Mouse (Mus musculus): ENCODE measurements around the gene Mblac2. TPM values are rescaled to one million over a fixed set of nuclear protein-coding genes. Genes with fewer than 3 reads are reported as not detected.
"Not testable (repeated sequence)": the region's sequence is repeated elsewhere in the genome, so short reads cannot be mapped to it uniquely, and the experiment has no call there.

Gene Mblac2
- polyA plus RNA-seq, 1 experiment from 2014 or later: 20.3 TPM

GRCm38 (mm10) chr13:81703148-81703547, 8.0 kb upstream of the Mblac2 start:
- no peak for ATAC-seq
- H3K4me2 ChIP-seq (replicated peaks): no peak overlapping the region
- 68% methylated on average over 7 of the region's 7 CpGs for WGBS

GRCm38 (mm10) chr13:81703621-81704020, 7.5 kb upstream of the Mblac2 start:
- ATAC-seq: no peak
- H3K27ac ChIP-seq: no peak overlapping the region
- H3K9me3 ChIP-seq: no peaks in the 10 kb centered on the region
- WGBS: 82% methylated on average over 9 of the region's 9 CpGs
- no peaks in the 10 kb centered on the region for H3K36me3 ChIP-seq
- H3K27me3 ChIP-seq: no peaks in the 10 kb centered on the region
- no peak overlapping the region for H3K4me3 ChIP-seq (replicated peaks)
- no peaks in the 10 kb centered on the region for H3K4me1 ChIP-seq (replicated peaks)
- H3K4me2 ChIP-seq (replicated peaks): no peak overlapping the region
- H3K9ac ChIP-seq (replicated peaks): no peak overlapping the region

More at GRCm38 (mm10) chr13:81703148-81703547, 8.0 kb upstream of the Mblac2 start:
- no peak overlapping the region for H3K4me3 ChIP-seq (replicated peaks)
- no peaks in the 10 kb centered on the region for H3K9me3 ChIP-seq
- H3K36me3 ChIP-seq: no peaks in the 10 kb centered on the region
- no peaks in the 10 kb centered on the region for H3K4me1 ChIP-seq (replicated peaks)
- no peak overlapping the region for H3K27ac ChIP-seq
- no peak overlapping the region for H3K9ac ChIP-seq (replicated peaks)
- no peaks in the 10 kb centered on the region for H3K27me3 ChIP-seq

- H3K4me3 ChIP-seq (replicated peaks): no peak overlapping the region
- no peaks in the 10 kb centered on the region for H3K9me3 ChIP-seq
- H3K4me1 ChIP-seq (replicated peaks): peaks cover 8% of the 10 kb centered on the region
- no peaks in the 10 kb centered on the region for H3K36me3 ChIP-seq
- H3K9ac ChIP-seq (replicated peaks): no peak overlapping the region
- no peak overlapping the region for H3K4me2 ChIP-seq (replicated peaks)
- no peaks in the 10 kb centered on the region for H3K27me3 ChIP-seq
- ATAC-seq: no peak
- H3K27ac ChIP-seq: no peak overlapping the region
- WGBS: 95% methylated on average over 5 of the region's 5 CpGs
Measured at GRCm38 (mm10) chr13:81706311-81706710, 4.8 kb upstream of the Mblac2 start.

- peak overlapping the region; percentile 75; the same call in 1 of the 2 replicates for H3K9ac ChIP-seq (replicated peaks)
- whole genome bisulfite sequencing: 13% methylated on average over 4 of the region's 4 CpGs
- peak overlapping the region; percentile 83 for H3K4me3 ChIP-seq (replicated peaks)
- ATAC-seq: no peak
- H3K27me3 ChIP-seq: peaks cover 3% of the 10 kb centered on the region; the same call in 1 of the 2 replicates
- H3K27ac ChIP-seq: no peak overlapping the region
- H3K4me2 ChIP-seq (replicated peaks): peak overlapping the region; percentile 97
- no peaks in the 10 kb centered on the region for H3K9me3 ChIP-seq
- H3K36me3 ChIP-seq: no peaks in the 10 kb centered on the region
- peaks cover 18% of the 10 kb centered on the region for H3K4me1 ChIP-seq (replicated peaks)
Measured at GRCm38 (mm10) chr13:81709805-81710204, 1.3 kb upstream of the Mblac2 start.

GRCm38 (mm10) chr13:81710266-81710665, 875 bp upstream of the Mblac2 start:
- under 1% methylated on average over 7 of the region's 7 CpGs for WGBS

GRCm38 (mm10) chr13:81711546-81712371, 618 bp downstream of the Mblac2 start:
- Histone ChIP-seq H3K4me1 (replicated peaks) (peaks cover 18% of the 10 kb centered on the region), H3K4me3 (replicated peaks) (peak overlapping the region; percentile 83), H3K9ac (replicated peaks) (peak overlapping the region; percentile 75), H3K27ac (peak overlapping the region; percentile 92), H3K4me2 (replicated peaks) (peak overlapping the region; percentile 97), H3K36me3 (no peaks in the 10 kb centered on the region), H3K9me3 (no peaks in the 10 kb centered on the region), H3K27me3 (peaks cover 3% of the 10 kb centered on the region; the same call in 1 of the 2 replicates)
- under 1% methylated on average over 42 of the region's 42 CpGs for WGBS
- peak; percentile 67 for ATAC-seq

More at GRCm38 (mm10) chr13:81710266-81710665, 875 bp upstream of the Mblac2 start:
- H3K36me3 ChIP-seq: no peaks in the 10 kb centered on the region
- H3K27me3 ChIP-seq: peaks cover 3% of the 10 kb centered on the region; the same call in 1 of the 2 replicates
- H3K4me2 ChIP-seq (replicated peaks): peak overlapping the region; percentile 97
- no peak for ATAC-seq
- no peaks in the 10 kb centered on the region for H3K9me3 ChIP-seq
- no peak overlapping the region for H3K27ac ChIP-seq
- H3K4me1 ChIP-seq (replicated peaks): peaks cover 18% of the 10 kb centered on the region
- peak overlapping the region; percentile 75; the same call in 1 of the 2 replicates for H3K9ac ChIP-seq (replicated peaks)
- peak overlapping the region; percentile 83 for H3K4me3 ChIP-seq (replicated peaks)

GRCm38 (mm10) chr13:81713896-81714295, 2.8 kb downstream of the Mblac2 start:
- Histone ChIP-seq H3K4me3 (replicated peaks) (no peak overlapping the region), H3K27me3 (peaks cover 3% of the 10 kb centered on the region; the same call in 1 of the 2 replicates), H3K9ac (replicated peaks) (no peak overlapping the region), H3K4me1 (replicated peaks) (peaks cover 18% of the 10 kb centered on the region), H3K27ac (no peak overlapping the region), H3K9me3 (no peaks in the 10 kb centered on the region), H3K36me3 (no peaks in the 10 kb centered on the region), H3K4me2 (replicated peaks) (no peak overlapping the region)
- 97% methylated on average over 1 of the region's 1 CpGs for WGBS
- no peak for ATAC-seq

GRCm38 (mm10) chr13:81728141-81728540, 17.0 kb downstream of the Mblac2 start:
- not testable (repeated sequence) for H3K27ac ChIP-seq; H3K36me3 ChIP-seq; H3K4me1 ChIP-seq (replicated peaks); H3K27me3 ChIP-seq; H3K4me3 ChIP-seq (replicated peaks); H3K9ac ChIP-seq (replicated peaks); H3K4me2 ChIP-seq (replicated peaks); H3K9me3 ChIP-seq; ATAC-seq
- WGBS: 69% methylated on average over 12 of the region's 12 CpGs

GRCm38 (mm10) chr13:81729102-81729501, 18.0 kb downstream of the Mblac2 start:
- no peaks in the 10 kb centered on the region for H3K9me3 ChIP-seq
- WGBS: 86% methylated on average over 4 of the region's 4 CpGs
- no peak overlapping the region for H3K9ac ChIP-seq (replicated peaks)
- H3K27me3 ChIP-seq: no peaks in the 10 kb centered on the region
- H3K4me3 ChIP-seq (replicated peaks): no peak overlapping the region
- H3K4me1 ChIP-seq (replicated peaks): no peaks in the 10 kb centered on the region
- no peak for ATAC-seq
- H3K4me2 ChIP-seq (replicated peaks): no peak overlapping the region
- H3K36me3 ChIP-seq: no peaks in the 10 kb centered on the region
- no peak overlapping the region for H3K27ac ChIP-seq

- H3K27me3 ChIP-seq: no peaks in the 10 kb centered on the region
- ATAC-seq: no peak
- no peak overlapping the region for H3K27ac ChIP-seq
- no peak overlapping the region for H3K9ac ChIP-seq (replicated peaks)
- no peaks in the 10 kb centered on the region for H3K36me3 ChIP-seq
- H3K4me2 ChIP-seq (replicated peaks): no peak overlapping the region
- 95% methylated on average over 1 of the region's 1 CpGs for WGBS
- no peaks in the 10 kb centered on the region for H3K9me3 ChIP-seq
- H3K4me1 ChIP-seq (replicated peaks): no peaks in the 10 kb centered on the region
- H3K4me3 ChIP-seq (replicated peaks): no peak overlapping the region
Measured at GRCm38 (mm10) chr13:81730362-81730761, 19.2 kb downstream of the Mblac2 start.

GRCm38 (mm10) chr13:81736606-81737005, 25.5 kb downstream of the Mblac2 start:
- H3K4me3 ChIP-seq (replicated peaks): no peak overlapping the region
- no peak overlapping the region for H3K27ac ChIP-seq
- no peaks in the 10 kb centered on the region for H3K9me3 ChIP-seq
- no peaks in the 10 kb centered on the region for H3K36me3 ChIP-seq
- H3K4me2 ChIP-seq (replicated peaks): no peak overlapping the region
- H3K9ac ChIP-seq (replicated peaks): no peak overlapping the region
- 87% methylated on average over 5 of the region's 5 CpGs for WGBS
- H3K27me3 ChIP-seq: no peaks in the 10 kb centered on the region
- H3K4me1 ChIP-seq (replicated peaks): no peaks in the 10 kb centered on the region
- ATAC-seq: no peak

- H3K36me3 ChIP-seq: no peaks in the 10 kb centered on the region
- whole genome bisulfite sequencing: 42% methylated on average over 3 of the region's 3 CpGs
- no peaks in the 10 kb centered on the region for H3K4me1 ChIP-seq (replicated peaks)
- no peaks in the 10 kb centered on the region for H3K27me3 ChIP-seq
- H3K9ac ChIP-seq (replicated peaks): no peak overlapping the region
- no peaks in the 10 kb centered on the region for H3K9me3 ChIP-seq
- H3K27ac ChIP-seq: no peak overlapping the region
- no peak overlapping the region for H3K4me2 ChIP-seq (replicated peaks)
- no peak overlapping the region for H3K4me3 ChIP-seq (replicated peaks)
- ATAC-seq: no peak
Measured at GRCm38 (mm10) chr13:81740898-81741297, 29.8 kb downstream of the Mblac2 start.

Data from midbrain, embryonic 13.5 days (tissue).